Mouse (Mus musculus): ENCODE data around the gene Btg3.

Gene Btg3

DNA sequence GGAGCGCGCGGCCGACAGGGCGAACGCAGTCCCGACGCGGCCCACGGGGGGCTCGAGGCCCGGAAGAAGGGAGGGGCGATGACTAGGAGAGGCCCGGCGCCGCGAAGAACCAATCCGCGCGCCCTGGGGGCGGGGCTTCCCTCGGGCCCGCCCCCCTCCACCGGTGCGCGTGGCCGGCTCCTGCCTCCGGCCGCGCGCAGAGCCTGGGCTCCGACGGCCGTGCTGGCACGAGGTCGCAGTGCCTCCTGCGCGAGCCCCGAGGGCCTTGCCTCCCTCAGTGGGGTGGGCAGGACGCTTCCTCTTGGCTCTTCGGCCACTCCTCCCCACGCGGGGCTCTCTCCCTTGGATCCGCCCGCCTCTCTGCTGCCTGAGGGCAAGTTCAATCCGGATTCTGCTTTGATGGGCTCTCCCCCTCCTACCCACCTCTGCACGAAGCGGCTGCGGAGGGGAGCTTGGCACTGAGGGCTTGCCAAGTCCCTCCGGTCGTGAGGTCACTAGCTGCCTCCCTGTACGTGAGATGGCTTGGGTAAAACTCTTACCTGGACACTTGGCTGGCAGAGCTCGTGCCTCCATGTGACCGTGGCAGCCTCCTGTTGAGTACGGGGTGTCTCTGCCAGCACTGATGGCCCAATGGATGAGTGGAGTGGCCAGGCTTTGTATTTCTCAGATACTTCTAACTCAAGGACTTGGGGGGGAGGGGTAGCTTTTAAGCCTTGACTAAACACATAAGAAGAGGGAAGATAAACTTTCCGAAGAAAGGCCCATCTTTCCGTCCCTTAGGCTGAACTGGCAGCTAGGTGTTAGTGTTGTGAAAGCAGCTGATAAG is at the start of gene Btg3:
TSS of gene Btg3 (minus strand) at position 448 of the 826 bp plus-strand sequence.
- TF ChIP-seq GATA4 (IDR thresholded peaks at IDR 0.05; ENCODE audit: insufficient replicate concordance, low read length): no peak

DNA sequence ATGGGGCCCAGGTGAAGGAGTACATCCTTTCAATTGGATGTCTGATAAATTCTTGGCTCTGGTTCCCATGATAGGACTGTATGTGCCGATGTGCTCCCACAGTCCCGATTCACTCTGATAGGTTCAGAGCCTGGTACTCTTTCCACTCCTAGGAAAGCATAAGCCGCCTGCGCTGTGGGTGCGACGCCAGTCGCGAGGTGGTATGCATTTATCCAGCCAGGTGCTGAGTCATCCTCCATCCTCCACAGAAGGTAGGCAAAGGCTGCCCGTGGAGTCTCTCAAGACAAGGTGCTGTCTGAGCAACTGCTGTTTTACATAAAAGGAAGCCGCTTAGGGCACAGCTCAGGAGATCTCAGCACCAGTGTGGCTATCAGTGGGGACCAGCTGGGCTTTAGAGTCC is 40.7 kb upstream of the Btg3 start:
- TF ChIP-seq GATA4 (IDR thresholded peaks at IDR 0.05; ENCODE audit: insufficient replicate concordance, low read length): no peak

DNA sequence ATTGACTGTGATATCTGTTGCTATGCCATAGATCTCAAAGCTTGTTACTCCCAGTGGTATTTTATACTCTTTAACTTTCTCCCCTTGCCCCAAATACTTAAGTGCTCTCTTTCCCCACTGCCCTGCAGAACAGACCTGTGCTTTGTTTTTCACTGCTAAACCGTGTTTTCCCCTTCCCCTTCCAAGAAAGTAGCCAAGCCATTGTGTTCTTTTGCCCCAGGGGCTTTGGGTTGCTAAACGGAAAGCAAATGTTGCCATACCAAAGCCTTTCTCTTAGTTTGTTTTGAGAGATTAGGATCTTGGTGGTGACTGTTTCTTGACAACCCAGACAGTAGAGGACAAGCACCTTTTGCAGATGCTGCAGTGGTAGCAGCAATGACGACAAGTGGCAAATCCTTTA is 39.5 kb upstream of the Btg3 start:
- TF ChIP-seq GATA4 (IDR thresholded peaks at IDR 0.05; ENCODE audit: insufficient replicate concordance, low read length): no peak

DNA sequence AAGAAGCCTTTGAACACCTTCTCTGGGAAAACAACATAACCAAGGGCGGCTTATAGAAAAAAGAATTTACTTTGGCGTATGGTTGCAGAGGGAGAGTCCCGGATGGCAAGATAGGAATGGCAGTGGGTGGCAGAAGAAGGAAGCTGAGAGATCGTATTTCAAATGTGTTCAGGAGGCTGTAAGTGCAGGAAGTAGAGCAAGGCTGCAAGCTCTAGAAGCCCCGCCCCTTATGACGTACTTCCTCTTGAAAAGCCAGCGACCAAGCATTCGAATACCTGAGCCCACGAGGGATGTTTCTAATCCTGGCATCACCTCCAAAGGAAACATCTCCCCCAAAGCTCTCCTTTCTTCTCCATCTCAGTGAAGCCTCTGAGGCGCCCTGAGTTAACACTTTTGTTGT is 33.0 kb upstream of the Btg3 start:
- TF ChIP-seq GATA4 (IDR thresholded peaks at IDR 0.05; ENCODE audit: insufficient replicate concordance, low read length): no peak

DNA sequence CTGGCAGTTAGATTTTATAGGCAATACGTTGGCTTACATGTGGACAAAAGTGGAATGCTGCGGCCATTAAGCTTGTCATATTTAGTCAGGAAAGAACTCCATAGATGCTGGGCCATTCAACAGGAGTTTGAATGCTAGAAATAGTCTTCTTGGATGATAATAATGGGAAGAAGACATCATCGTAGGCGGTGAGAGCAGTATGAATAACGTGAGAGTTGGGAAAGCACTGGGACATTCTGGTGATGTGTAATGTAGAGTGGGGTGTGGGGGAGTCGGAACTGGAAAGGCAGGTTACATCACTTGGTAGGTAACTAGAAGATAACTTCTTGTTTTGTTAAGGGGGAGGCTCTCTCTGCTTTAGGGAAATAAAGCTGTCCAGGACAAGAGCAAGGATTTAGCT is 30.9 kb upstream of the Btg3 start:
- TF ChIP-seq GATA4 (IDR thresholded peaks at IDR 0.05; ENCODE audit: insufficient replicate concordance, low read length): no peak

DNA sequence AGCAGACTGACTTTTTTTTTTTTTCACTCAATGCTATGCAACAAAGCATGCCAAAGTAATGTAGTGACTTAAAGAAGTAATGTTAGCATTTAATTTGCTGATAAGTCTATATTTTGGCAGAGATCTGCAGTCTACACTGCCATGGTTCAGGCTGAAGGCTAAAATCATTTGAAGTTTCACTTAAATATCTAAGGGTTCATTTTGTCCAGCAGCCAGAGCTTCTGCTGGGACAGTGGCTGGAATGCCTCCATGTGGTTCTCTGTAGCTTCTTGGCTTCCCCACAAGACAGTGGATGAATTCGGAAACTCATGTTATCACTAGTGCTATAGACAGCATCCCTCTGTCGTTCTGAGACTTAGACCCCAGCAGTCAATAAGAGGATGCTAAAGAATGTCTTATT is 29.7 kb upstream of the Btg3 start:
- no peak for TF ChIP-seq GATA4 (IDR thresholded peaks at IDR 0.05; ENCODE audit: insufficient replicate concordance, low read length)

DNA sequence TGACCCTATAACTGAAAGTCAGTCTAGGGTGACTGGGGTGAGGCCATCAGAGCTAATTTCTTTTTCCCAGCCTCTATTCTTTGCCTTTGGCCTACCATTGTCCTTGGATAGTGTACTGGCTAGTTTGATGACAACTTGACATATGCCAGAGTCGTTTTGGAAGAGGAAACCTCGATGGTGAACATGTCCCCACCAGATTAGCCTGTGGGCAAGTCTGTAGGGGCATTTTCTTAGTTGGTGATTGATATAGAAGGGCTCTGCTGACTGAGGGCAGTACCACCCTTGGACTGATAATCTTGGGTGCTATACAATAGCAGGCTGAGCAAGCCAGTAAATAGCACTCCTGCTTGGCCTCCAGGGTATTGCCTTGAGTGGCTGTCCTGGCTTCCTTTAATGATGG is 25.3 kb upstream of the Btg3 start:
- TF ChIP-seq GATA4 (IDR thresholded peaks at IDR 0.05; ENCODE audit: insufficient replicate concordance, low read length): no peak

DNA sequence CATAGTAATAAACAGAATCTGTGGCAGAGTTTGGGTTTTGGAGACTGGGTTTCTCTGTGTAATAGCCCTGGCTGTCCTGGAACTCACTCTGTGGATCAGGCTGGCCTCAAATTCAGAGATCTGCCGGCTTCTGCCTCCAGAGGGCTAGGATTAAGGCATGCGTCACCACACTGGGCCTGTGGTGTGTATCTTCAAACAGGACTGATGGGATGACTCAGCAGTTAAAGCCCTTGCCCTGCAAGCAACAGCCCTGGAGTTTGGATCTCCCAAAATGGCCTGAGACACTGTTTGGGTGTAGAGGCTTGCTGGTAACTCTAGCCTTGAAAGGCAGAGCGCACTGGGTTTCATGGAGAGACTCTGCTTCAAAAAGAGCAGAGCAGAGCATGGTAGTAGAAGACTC is 22.4 kb upstream of the Btg3 start:
- TF ChIP-seq GATA4 (IDR thresholded peaks at IDR 0.05; ENCODE audit: insufficient replicate concordance, low read length): no peak

DNA sequence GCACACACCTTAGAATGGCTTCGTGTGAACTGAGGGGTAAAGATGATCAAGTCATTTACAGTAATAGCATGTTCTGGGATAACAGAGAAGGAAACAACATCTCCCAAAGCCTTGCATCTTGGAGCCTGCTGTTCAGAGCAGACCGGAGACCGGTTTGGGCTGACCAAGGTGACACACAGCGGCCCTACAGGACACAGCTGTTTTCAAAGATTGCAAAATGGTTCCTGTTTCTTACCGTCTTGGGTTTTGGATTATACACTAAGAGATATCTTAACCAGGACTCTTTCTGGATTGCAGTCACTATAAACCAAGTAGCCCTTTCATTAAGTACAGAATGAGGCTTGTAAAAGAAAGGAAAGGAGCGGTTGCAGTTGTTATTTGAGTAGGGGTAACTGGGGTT is 21.7 kb upstream of the Btg3 start:
- TF ChIP-seq GATA4 (IDR thresholded peaks at IDR 0.05; ENCODE audit: insufficient replicate concordance, low read length): no peak

DNA sequence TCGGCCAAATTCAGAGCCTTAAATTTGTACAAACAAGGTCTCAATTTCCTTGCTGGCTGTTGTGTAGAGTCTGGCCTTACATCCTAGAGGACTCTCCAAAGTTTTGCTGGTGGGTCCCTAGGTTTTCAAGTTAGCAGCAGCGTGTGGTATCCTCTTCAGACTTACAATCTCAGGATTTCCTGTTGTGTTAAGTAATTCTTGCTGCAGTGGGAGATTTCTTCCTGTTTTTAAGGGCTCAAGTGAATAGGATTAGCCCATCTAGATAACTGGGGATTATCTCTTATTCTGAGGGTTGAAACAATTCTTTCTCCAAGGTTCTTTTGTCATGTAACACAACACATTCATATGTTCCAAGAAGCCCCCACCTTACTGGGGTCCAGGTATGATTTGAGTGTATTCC is 14.4 kb upstream of the Btg3 start:
- 0 out of 2 replicates have a peak, but pooled peaks have one; percentile 58 for TF ChIP-seq GATA4 (IDR thresholded peaks at IDR 0.05; ENCODE audit: insufficient replicate concordance, low read length)

DNA sequence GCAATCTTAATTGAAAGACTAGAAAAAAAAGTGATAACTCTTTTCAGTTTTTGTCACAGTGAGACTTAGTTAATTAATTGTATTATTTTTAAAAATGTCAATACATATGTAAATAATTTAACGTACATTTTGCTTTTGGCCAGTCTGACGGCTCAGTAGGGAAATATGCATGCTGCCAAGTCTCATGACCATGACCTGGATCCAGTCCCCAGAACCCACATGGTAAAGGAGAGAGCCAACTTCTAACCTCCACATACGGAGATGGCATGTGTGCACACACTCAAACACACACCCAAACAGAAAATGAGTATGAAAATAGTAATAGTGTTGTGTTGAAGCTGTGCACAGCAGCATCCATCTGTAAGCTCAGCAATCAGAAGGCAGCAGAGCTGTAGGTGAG is 13.0 kb upstream of the Btg3 start:
- TF ChIP-seq GATA4 (IDR thresholded peaks at IDR 0.05; ENCODE audit: insufficient replicate concordance, low read length): no peak

DNA sequence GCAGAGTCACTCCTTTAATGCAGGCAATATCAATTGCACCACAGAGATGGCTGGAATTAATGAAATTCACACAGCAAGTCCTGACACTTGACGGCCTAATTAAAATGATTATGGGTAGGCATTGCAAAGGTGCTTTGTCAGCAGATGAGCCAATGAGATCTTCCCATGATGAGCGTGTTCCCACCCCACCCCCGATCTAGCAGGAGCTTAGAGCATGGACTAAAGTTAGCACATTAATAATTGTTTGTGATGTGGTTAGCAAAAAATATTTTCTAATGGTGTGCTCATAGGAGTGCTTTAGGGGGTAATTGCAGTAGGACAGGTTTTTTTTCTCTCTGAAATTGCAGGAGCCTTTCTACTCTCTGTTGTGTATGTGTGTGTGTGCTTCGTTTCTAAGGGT is 12.1 kb upstream of the Btg3 start:
- no peak for TF ChIP-seq GATA4 (IDR thresholded peaks at IDR 0.05; ENCODE audit: insufficient replicate concordance, low read length)

DNA sequence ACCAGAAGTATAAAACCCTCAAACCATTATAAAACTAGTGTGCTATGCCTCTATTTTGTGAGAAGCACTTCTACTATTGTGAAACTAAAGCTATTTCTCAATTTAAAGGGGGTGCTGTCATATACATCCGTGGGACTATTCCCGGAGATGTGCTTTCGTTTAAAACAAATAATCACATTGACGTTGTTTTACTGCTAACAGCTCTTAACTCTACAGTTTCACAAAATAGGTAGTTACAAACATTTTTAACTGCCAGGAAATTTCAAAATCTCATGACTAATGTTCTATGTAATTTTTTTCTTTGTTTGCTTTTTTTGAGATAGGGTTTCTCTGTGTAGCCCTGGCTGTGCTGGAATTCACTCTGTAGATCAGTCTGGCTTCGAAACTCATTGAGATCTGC is 1.5 kb upstream of the Btg3 start:
- TF ChIP-seq GATA4 (IDR thresholded peaks at IDR 0.05; ENCODE audit: insufficient replicate concordance, low read length): no peak

DNA sequence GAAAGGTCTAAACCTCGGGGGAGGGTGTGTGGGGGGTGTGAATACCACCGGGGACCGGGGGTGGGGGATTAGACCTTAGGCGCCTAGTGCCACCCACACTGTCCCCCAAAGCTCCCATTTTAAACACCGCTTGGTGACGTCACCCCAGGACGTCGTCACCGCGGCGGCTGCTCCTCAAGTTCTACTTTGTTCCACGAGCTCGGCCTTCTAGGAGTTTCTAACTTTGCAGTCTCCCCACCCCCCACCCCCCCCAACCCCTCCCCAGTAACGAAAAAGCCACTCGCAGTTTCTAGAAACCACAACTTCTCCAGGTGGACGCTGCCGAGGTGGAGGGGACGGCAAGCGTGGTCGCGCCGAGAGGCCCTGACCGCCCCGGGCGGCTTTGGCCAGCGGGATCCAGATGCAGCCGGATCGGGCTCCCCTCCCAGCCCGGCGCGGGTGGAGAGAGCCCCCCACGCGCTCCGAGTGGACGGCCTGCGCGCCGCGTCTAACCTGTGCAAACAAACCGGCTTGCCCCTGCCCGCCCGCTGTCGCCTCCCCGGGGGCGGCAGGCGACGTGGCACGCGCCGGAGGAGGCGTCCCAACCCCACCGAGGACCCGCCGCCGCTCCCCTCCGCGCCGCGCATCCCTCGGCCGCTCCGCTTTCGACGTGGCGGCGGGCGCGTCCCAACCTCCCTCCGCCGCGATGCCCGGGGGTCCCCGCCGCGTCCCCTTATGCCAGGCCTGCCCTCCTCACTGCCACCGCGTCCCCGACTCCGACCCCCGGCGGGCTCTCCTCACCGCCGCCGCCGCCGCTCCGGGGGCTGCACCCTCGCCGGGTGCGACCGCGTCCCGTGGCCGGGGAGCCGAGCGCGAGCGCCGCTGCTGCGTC is 936 bp downstream of the Btg3 start:
- no peak for TF ChIP-seq GATA4 (IDR thresholded peaks at IDR 0.05; ENCODE audit: insufficient replicate concordance, low read length)

DNA sequence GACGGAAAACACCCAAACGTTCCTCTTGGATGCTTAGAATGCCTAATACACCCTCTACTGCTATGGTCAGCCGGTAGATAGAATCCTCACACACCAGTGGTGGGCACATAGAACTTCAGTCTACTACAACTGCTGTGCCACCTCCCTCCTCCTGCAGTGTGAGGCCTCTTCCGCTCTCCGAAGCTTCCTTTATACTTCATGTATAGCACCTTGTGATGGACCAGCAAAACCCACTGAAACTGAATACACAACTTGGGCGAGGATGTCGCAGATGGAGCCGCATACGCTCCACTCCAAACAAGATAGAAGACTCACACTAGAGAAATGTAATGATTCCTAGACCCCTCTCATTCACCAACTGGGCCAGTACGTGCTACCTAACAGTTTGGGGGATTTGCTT is 1.8 kb downstream of the Btg3 start:
- TF ChIP-seq GATA4 (IDR thresholded peaks at IDR 0.05; ENCODE audit: insufficient replicate concordance, low read length): no peak

DNA sequence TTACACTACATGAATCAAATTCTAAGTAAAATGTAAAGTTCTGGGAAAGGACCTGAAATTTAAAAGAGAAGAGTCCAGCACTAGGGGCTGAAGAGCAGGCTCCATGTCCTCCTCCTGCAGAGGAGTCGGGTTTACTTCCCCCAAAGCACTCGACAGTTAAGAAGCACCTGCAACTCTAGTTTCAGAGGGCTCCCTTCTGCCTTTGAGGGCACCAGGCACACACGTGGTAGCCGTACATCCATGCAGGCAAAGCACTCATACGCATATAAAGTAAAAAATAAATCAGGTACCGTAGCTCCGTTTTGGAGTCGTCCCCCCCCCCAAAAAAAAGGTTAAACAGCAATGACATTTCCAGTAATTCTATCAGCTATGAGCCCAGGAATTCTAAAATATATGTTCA is 3.2 kb downstream of the Btg3 start:
- TF ChIP-seq GATA4 (IDR thresholded peaks at IDR 0.05; ENCODE audit: insufficient replicate concordance, low read length): no peak

Data from liver, adult (tissue).